Mouse (Mus musculus) lung, embryonic 16.5 days (tissue): ENCODE results near the gene 4933424G06Rik. TPM values are rescaled to one million over a fixed set of nuclear protein-coding genes. Genes with fewer than 3 reads are reported as not detected.

Experiments used
- ATAC-seq: fragments of 200-750 bp; cut with Nextera tagmentation; 2 replicates; pipeline ENCODE4 v1.8.0; 2017; ENCODE audit warnings: low read depth, mild to moderate bottlenecking, moderate library complexity
- H3K27ac ChIP-seq: fragments of 300-500 bp; sonication (generic); 2 replicates; pipeline ENCODE4 v1.5.1; 2014; ENCODE audit warnings: mild to moderate bottlenecking, control low read depth, low read length
- H3K27me3 ChIP-seq: fragments of 300-500 bp; sonication (generic); 2 replicates; pipeline ENCODE4 v1.6.1; 2014; ENCODE audit warnings: low read depth, low read length, mixed read lengths; ENCODE audit not compliant: control insufficient read depth, insufficient read depth
- H3K36me3 ChIP-seq: fragments of 300-500 bp; sonication (generic); 2 replicates; pipeline ENCODE4 v1.6.1; 2014; ENCODE audit warnings: low read length; ENCODE audit not compliant: control insufficient read depth, insufficient read depth
- H3K4me1 ChIP-seq: fragments of 300-500 bp; sonication (generic); replicated peaks from 2 replicates; pipeline ENCODE4 v1.6.1; 2014; ENCODE audit warnings: low read length, mixed read lengths; ENCODE audit not compliant: control insufficient read depth, insufficient read depth
- H3K4me2 ChIP-seq: fragments of 300-500 bp; sonication (generic); 2 replicates; pipeline ENCODE4 v1.6.1; 2014; ENCODE audit warnings: low read depth, low read length, control low read depth
- H3K4me3 ChIP-seq: fragments of 300-500 bp; sonication (generic); 2 replicates; pipeline ENCODE4 v1.5.1; 2014; ENCODE audit warnings: mild to moderate bottlenecking, low read length, control low read depth
- H3K9ac ChIP-seq: fragments of 300-500 bp; sonication (generic); 2 replicates; pipeline ENCODE4 v1.6.1; 2014; ENCODE audit warnings: low read length, control low read depth
- H3K9me3 ChIP-seq: fragments of 300-500 bp; sonication (generic); 2 replicates; pipeline ENCODE4 v1.6.1; 2016; ENCODE audit warnings: low read length; ENCODE audit not compliant: control insufficient read depth
- WGBS: fragments of 180-500 bp; shearing (Covaris S2); extraction: QIAGEN DNeasy Blood & Tissue Kit; methylation state at CpG from one replicate; pipeline ENCODE4 v1.1.7; 2014; 5-methylcytosine and 5-hydroxymethylcytosine counted together
- polyA plus RNA-seq: library from polyadenylated mRNA; unstranded; fragments of >200 nt; fragmentation: Nextera tagmentation; extraction: Ambion mirVana; gene quantifications from 2 replicates; pipeline ENCODE4 v1.2.1, GENCODE M21; 2015

4933424G06Rik gene
- polyA plus RNA-seq, 1 experiment from 2014 or later = not detected

DNA sequence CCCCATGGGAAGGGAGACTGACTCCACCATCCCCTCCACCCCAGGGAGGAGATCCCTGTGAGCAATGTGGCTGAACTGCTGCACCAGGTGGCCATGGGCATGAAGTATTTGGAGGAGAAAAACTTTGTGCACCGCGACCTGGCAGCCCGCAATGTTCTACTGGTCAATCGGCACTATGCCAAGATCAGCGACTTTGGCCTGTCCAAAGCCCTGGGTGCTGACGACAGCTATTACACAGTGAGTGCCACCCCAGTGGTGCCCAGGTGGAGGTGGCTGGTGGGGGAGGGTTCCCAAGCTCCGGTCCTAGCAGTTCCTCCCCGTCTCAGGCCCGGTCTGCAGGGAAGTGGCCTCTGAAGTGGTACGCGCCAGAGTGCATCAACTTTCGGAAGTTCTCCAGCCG is 70.8 kb downstream of the 4933424G06Rik start:
- no peaks in the 10 kb centered on the region for H3K36me3 ChIP-seq
- 79% methylated on average over 13 of the region's 13 CpGs for WGBS
- no peaks in the 10 kb centered on the region for H3K9me3 ChIP-seq
- no peak overlapping the region for H3K4me3 ChIP-seq
- no peak for ATAC-seq
- H3K27ac ChIP-seq = no peak overlapping the region
- H3K4me1 ChIP-seq = no peaks in the 10 kb centered on the region
- no peak overlapping the region for H3K4me2 ChIP-seq
- H3K27me3 ChIP-seq = no peaks in the 10 kb centered on the region
- H3K9ac ChIP-seq = no peak overlapping the region

DNA sequence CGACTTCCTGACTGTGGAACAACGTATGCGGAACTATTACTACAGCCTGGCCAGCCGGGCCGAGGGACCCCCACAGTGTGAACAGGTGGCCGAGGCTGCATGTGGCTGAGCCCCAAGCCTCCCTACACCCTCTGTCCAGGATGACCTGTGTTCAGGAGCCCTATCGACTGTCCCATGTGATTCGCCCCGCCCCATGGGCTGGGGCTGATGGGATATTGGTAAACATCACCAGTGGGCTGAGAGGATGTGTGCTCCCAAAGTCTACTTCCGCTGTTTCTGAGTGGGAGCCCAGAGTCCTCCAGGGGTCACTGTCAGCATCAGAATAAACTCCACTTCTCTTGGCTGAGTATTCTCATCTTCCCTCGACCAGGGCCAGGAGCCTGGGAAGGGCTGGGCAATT is 72.5 kb downstream of the 4933424G06Rik start:
- H3K27ac ChIP-seq = no peak overlapping the region
- no peak overlapping the region for H3K4me3 ChIP-seq
- 75% methylated on average over 11 of the region's 11 CpGs for WGBS
- ATAC-seq = no peak
- H3K4me2 ChIP-seq = no peak overlapping the region
- no peak overlapping the region for H3K9ac ChIP-seq
- H3K27me3 ChIP-seq = no peaks in the 10 kb centered on the region
- H3K36me3 ChIP-seq = no peaks in the 10 kb centered on the region
- no peaks in the 10 kb centered on the region for H3K4me1 ChIP-seq
- H3K9me3 ChIP-seq = no peaks in the 10 kb centered on the region

DNA sequence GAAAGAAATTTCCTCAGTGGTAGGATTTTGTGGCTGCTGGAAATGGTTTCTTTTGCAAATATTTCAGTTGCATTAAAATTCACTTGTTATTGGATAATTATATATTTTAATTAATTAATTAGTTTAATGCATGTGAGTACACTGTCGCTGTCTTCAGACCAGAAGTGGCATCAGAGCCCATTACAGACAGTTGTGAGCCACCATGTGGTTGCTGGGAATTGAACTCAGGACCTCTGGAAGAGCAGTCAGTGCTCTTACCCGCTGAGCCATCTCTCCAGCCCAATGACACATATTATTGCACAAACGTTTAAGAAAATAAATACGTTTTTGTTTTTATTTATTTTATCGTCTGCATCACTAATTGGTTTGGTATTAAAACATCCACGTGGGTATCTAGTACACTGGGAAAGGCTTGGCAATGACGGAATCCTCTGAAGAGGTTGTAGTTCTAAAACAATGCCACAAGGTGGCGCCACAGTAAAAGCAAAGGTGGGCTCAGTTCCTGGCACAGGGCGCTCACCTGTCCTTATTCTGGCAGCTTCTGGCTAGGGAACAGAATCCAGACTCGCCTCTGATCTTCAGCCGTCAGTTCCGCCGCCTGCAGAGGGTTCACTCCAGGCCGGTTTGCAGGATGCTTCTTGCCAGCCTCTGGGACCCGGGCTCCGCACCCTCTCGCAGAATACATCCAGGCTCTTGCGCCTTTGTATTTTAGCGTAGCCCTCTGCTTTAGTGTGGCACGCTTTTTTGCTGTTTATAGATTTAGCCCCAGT is 74.6 kb downstream of the 4933424G06Rik start:
- peak; percentile 62 for ATAC-seq
- Histone ChIP-seq H3K27ac (no peak overlapping the region), H3K27me3 (no peaks in the 10 kb centered on the region), H3K9me3 (no peaks in the 10 kb centered on the region), H3K4me2 (peak overlapping the region; percentile 86), H3K4me3 (peak overlapping the region; percentile 45), H3K4me1 (no peaks in the 10 kb centered on the region), H3K36me3 (no peaks in the 10 kb centered on the region), H3K9ac (peak overlapping the region; percentile 43)
- WGBS = 3% methylated on average over 20 of the region's 20 CpGs

DNA sequence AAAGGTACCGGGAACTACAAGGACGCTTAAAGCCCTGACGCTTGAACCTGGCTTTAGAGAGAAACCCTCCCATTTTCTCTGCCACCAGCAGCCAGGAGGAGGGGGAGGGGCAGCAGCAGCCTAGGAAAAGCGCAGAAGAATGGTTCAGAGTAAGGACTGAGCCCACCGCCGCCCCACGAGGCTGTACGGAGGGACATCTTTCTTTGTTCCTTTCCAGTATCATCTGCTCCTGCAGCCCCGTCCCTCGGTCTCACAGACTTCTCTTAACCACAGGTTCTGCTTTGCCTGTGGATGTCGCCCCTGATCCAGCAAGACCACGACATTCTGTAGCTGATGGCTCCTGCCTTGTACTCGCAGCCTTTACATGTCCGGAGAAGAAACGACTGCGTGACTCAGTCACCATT is 75.3 kb downstream of the 4933424G06Rik start:
- ATAC-seq = peak; percentile 53; the same call in 1 of the 2 replicates
- Histone ChIP-seq H3K4me3 (peak overlapping the region; percentile 45), H3K27ac (no peak overlapping the region), H3K9ac (peak overlapping the region; percentile 43), H3K4me2 (peak overlapping the region; percentile 86), H3K4me1 (no peaks in the 10 kb centered on the region), H3K36me3 (no peaks in the 10 kb centered on the region), H3K9me3 (no peaks in the 10 kb centered on the region), H3K27me3 (no peaks in the 10 kb centered on the region)
- 2% methylated on average over 16 of the region's 16 CpGs for WGBS

DNA sequence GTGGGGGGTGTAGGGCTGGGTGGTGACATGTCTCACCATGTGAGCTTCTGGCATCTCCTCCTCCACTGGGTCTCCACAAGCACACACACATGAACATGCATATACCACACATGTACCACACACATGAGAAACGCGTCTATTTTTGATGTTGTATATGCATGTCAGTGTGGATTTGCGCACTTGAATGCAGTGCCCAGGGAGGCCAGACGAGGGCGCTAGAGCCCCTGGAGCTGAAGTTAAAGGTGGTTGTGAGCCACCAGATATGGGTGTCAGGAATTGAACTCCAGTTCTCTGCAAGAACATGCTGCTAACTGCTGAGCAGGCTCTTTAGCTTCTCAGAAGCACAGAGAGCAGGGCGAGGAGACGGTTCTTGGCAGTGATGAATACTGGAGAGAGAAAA is 76.4 kb downstream of the 4933424G06Rik start:
- H3K27ac ChIP-seq = no peak overlapping the region
- H3K27me3 ChIP-seq = no peaks in the 10 kb centered on the region
- 0 out of 2 replicates have a peak, but pooled peaks cover under 1% of the 10 kb centered on the region for H3K36me3 ChIP-seq
- H3K9ac ChIP-seq = no peak overlapping the region
- no peak overlapping the region for H3K4me2 ChIP-seq
- no peak overlapping the region for H3K4me3 ChIP-seq
- no peaks in the 10 kb centered on the region for H3K9me3 ChIP-seq
- no peak for ATAC-seq
- H3K4me1 ChIP-seq = no peaks in the 10 kb centered on the region
- 89% methylated on average over 7 of the region's 7 CpGs for WGBS

DNA sequence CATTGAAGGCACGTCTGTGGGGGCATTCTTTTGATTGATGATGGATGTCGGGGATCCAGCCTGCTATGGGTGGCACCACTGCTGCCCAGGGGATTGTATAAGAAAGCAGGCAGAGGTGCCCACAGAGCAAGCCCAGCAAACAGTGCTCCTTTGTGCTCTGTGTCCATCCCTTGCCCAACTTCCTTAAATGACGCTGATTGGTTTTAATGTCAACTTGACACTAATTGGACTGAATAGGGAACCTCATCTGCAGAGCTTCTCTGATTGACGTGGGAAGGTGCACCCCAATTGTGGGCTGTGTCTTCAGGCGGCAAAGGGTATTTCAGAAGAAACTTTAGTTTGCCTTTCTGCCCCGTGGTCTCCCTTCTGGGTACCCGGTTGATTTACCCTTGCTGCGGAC is 79.5 kb downstream of the 4933424G06Rik start:
- Histone ChIP-seq H3K9me3 (no peaks in the 10 kb centered on the region), H3K36me3 (peaks cover 11% of the 10 kb centered on the region), H3K27me3 (no peaks in the 10 kb centered on the region), H3K9ac (no peak overlapping the region), H3K4me2 (no peak overlapping the region), H3K27ac (no peak overlapping the region), H3K4me3 (no peak overlapping the region), H3K4me1 (no peaks in the 10 kb centered on the region)
- 78% methylated on average over 8 of the region's 8 CpGs for WGBS
- ATAC-seq = no peak

DNA sequence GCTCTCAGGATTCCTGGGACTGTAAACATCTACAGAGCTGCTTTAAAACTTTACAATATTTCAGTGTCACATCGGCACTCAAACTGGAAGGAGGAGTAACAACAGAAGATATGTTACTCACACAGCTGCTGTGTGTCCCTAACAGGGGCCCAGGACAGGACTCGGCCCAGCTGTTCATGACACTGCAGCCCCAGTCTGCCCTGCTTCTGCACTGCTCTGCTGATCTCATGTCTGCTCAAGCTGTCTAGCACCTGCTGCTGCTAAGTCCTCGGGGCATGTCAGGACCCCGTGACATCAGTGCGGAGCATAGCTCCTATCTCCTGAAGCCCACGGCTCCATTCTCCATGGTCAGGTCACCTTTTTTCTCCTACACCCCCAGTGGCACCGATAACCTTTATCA is 86.8 kb downstream of the 4933424G06Rik start:
- Histone ChIP-seq H3K4me1 (0 out of 2 replicates have a peak, but pooled peaks cover 2% of the 10 kb centered on the region), H3K27ac (no peak overlapping the region), H3K4me3 (no peak overlapping the region), H3K9ac (no peak overlapping the region), H3K9me3 (no peaks in the 10 kb centered on the region), H3K4me2 (no peak overlapping the region), H3K36me3 (peaks cover 38% of the 10 kb centered on the region), H3K27me3 (no peaks in the 10 kb centered on the region)
- WGBS = 77% methylated on average over 7 of the region's 7 CpGs
- ATAC-seq = no peak

DNA sequence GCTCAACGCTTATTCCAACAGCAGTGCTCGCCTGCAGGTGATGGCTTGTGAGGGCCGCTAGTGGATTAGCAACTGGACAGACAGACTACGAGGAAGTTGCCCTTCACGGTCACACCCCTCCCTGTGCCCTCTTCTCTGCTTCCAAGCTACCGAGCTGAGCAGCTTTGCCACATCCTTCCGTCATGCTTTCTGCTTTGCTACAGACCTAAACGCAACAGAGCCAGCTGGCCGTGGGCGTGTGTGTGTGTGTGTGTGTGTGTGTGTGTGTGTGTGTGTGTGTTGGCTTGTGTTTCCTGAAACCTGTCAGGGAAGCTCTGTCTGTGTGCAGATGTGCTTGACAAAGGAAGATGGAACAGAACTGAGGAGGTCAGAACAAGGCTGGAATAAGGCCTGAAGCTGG is 87.5 kb downstream of the 4933424G06Rik start:
- no peak for ATAC-seq
- Histone ChIP-seq H3K4me3 (no peak overlapping the region), H3K4me1 (0 out of 2 replicates have a peak, but pooled peaks cover 2% of the 10 kb centered on the region), H3K27me3 (no peaks in the 10 kb centered on the region), H3K9me3 (no peaks in the 10 kb centered on the region), H3K9ac (no peak overlapping the region), H3K4me2 (no peak overlapping the region), H3K27ac (no peak overlapping the region), H3K36me3 (peaks cover 43% of the 10 kb centered on the region)
- 71% methylated on average over 10 of the region's 10 CpGs for WGBS

DNA sequence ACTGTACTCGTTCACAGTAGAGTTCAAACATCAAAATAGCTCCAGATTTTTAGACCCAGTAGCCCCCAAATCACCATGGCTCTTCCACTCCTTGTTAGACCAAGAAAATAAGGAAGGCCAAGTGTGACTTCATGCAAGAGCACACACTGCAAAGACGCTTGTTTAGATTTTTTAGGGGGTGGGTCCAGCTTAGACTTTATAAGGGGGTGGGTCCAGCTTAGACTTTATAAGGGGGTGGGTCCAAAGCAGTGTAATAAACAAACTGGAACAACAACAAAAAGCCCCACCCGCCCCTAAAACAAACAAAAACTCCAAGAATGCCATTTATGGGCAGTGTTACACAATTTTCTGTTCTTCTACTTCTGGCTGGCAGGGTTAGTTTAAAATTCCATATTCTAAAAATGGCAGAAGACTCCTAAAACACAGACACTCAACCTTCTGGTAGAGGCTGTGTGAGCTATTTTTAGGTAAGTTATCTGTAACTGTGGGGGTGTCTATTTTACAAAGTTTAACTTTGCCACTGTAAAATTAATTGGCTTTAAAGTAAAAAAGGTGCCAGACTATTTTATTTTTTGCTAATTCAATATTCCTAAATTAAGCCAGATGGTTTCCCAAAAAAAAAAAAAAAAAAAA is 90.5 kb downstream of the 4933424G06Rik start:
- Histone ChIP-seq H3K27ac (peak overlapping the region; percentile 72), H3K9me3 (no peaks in the 10 kb centered on the region), H3K27me3 (no peaks in the 10 kb centered on the region), H3K4me2 (no peak overlapping the region), H3K4me1 (0 out of 2 replicates have a peak, but pooled peaks cover 2% of the 10 kb centered on the region), H3K9ac (no peak overlapping the region), H3K36me3 (peaks cover 41% of the 10 kb centered on the region), H3K4me3 (no peak overlapping the region)
- peak; percentile 63 for ATAC-seq
- WGBS = 61% methylated on average over 3 of the region's 3 CpGs
